Mouse (Mus musculus) embryonic facial prominence, embryonic 12.5 days (tissue): ENCODE results near the gene Ppt2. TPM values are rescaled to one million over a fixed set of nuclear protein-coding genes. Genes with fewer than 3 reads are reported as not detected.

Source experiments
- ATAC-seq: fragments of 200-750 bp; cut with Nextera tagmentation; 2 replicates; pipeline ENCODE4 v1.8.0; 2017; ENCODE audit not compliant: insufficient number of reproducible peaks, insufficient read depth, low FRiP score, low TSS enrichment
- H3K27ac ChIP-seq: fragments of 300-500 bp; sonication (generic); 2 replicates; pipeline ENCODE4 v1.5.1; 2016; ENCODE audit warnings: mild to moderate bottlenecking
- H3K27me3 ChIP-seq: fragments of 300-500 bp; sonication (generic); 2 replicates; pipeline ENCODE4 v1.6.1; 2016; ENCODE audit warnings: mild to moderate bottlenecking, moderate library complexity
- H3K36me3 ChIP-seq: fragments of 300-500 bp; sonication (generic); 2 replicates; pipeline ENCODE4 v1.6.1; 2016; ENCODE audit warnings: mild to moderate bottlenecking
- H3K4me1 ChIP-seq: fragments of 300-500 bp; sonication (generic); 2 replicates; pipeline ENCODE4 v1.6.1; 2016
- H3K4me2 ChIP-seq: fragments of 300-500 bp; sonication (generic); replicated peaks from 2 replicates; pipeline ENCODE4 v1.6.1; 2016; ENCODE audit warnings: mild to moderate bottlenecking, moderate library complexity
- H3K4me3 ChIP-seq: fragments of 300-500 bp; sonication (generic); 2 replicates; pipeline ENCODE4 v1.5.1; 2016; ENCODE audit warnings: mild to moderate bottlenecking
- H3K9ac ChIP-seq: fragments of 300-500 bp; sonication (generic); 2 replicates; pipeline ENCODE4 v1.6.1; 2016; ENCODE audit warnings: mild to moderate bottlenecking, moderate library complexity
- H3K9me3 ChIP-seq: fragments of 300-500 bp; sonication (generic); 2 replicates; pipeline ENCODE4 v1.6.1; 2016; ENCODE audit warnings: mild to moderate bottlenecking, moderate library complexity
- WGBS: fragments of 180-500 bp; shearing (Covaris S2); methylation state at CpG from one replicate; pipeline ENCODE4 v1.1.7; 2016; 5-methylcytosine and 5-hydroxymethylcytosine counted together
- polyA plus RNA-seq: library from polyadenylated mRNA; unstranded; fragments of >200 nt; fragmentation: Nextera tagmentation; extraction: Ambion mirVana; gene quantifications from 2 replicates; pipeline ENCODE4 v1.2.1, GENCODE M21; 2016

Ppt2 gene
- polyA plus RNA-seq, 1 experiment from 2014 or later = 18.0 TPM

DNA sequence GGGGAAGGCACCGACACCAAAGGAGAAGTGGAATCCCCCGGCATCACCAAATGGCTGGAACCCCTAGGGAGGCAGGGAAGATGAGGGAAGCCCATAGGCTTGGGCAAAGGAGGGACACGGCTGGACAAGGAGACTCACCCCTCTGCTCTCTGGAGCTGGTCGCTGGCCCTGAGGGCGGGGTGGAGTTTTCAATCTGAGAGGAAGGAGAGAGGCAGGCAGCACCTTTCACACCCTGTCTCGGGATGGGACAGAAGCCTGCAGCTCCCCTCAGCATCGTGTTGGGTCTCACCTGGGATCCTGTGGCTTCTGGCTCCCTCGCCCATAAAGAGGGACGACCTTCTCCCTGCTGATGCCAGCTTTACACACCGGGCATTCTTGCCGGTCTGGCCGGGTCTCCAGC lies 26.5 kb downstream of the Ppt2 start:
- H3K27ac ChIP-seq = no peak overlapping the region
- peaks cover 42% of the 10 kb centered on the region for H3K4me1 ChIP-seq
- 88% methylated on average over 12 of the region's 12 CpGs for WGBS
- H3K9ac ChIP-seq = 0 out of 2 replicates have a peak overlapping the region, but pooled peaks have one; percentile 19
- no peak for ATAC-seq
- no peak overlapping the region for H3K4me2 ChIP-seq
- H3K27me3 ChIP-seq = no peaks in the 10 kb centered on the region
- no peaks in the 10 kb centered on the region for H3K9me3 ChIP-seq
- peaks cover 16% of the 10 kb centered on the region for H3K36me3 ChIP-seq
- H3K4me3 ChIP-seq = no peak overlapping the region

DNA sequence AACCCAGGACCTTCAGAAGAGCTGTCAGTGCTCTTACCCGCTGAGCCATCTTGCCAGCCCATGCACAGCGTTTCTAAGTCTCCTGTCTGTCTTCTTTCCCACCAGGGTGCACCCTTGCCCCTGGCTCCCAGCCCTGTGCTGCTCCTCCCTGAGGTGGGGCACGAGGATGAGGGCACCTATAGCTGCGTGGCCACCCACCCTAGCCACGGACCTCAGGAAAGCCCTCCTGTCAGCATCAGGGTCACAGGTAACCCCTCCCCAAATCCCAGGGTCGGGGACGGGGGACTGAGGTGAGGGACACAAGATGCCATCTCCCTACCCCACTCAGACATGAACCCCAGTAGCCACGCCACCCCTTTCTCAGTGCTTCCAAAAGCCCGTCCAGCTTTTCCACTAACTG lies 28.4 kb downstream of the Ppt2 start:
- Histone ChIP-seq H3K4me3 (no peak overlapping the region), H3K27ac (no peak overlapping the region), H3K4me2 (no peak overlapping the region), H3K4me1 (peaks cover 44% of the 10 kb centered on the region), H3K9ac (no peak overlapping the region), H3K36me3 (peaks cover 34% of the 10 kb centered on the region), H3K27me3 (no peaks in the 10 kb centered on the region), H3K9me3 (no peaks in the 10 kb centered on the region)
- 77% methylated on average over 9 of the region's 9 CpGs for WGBS
- no peak for ATAC-seq

DNA sequence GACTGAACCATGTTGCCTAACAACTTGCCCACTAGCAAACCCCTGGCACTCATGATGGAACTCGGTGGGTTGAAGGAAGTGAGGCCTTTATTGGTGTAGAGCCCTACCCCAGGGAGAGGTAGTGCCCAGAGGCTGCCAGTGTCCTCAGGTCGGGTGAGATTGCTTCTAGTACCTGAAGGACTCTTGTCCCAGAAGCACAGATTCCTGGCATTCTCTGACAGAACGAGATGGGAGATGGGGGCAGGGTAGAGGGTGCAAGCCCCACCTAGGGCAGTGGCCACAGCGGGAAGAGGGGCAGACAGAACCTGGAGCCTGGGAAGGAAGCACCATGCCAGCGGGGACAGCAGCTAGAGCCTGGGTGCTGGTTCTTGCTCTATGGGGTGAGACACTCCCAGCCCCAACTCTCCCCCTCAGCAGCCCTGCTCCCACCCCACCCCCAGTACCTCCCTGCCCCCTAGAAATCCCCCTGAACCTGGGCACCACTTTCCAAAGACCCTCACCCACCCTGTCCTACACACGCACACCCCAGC lies 30.7 kb downstream of the Ppt2 start, which contains the start of gene Ager:
Gene Ager, plus strand, starts transcription at position 297 of the 530 bp plus-strand sequence.
- Histone ChIP-seq H3K9ac (no peak within 1 kb of the TSS), H3K27ac (0 out of 2 replicates have a peak within 1 kb of the TSS, but pooled peaks have one; percentile 54), H3K4me3 (0 out of 2 replicates have a peak within 1 kb of the TSS, but pooled peaks have one; percentile 2), H3K9me3 (no peaks in the 10 kb centered on the region), H3K27me3 (no peaks in the 10 kb centered on the region), H3K4me1 (peaks cover 52% of the 10 kb centered on the region), H3K4me2 (no peak within 1 kb of the TSS), H3K36me3 (peaks cover 44% of the 10 kb centered on the region)
- 21% methylated on average over 6 of the region's 6 CpGs for WGBS
- no peak for ATAC-seq

DNA sequence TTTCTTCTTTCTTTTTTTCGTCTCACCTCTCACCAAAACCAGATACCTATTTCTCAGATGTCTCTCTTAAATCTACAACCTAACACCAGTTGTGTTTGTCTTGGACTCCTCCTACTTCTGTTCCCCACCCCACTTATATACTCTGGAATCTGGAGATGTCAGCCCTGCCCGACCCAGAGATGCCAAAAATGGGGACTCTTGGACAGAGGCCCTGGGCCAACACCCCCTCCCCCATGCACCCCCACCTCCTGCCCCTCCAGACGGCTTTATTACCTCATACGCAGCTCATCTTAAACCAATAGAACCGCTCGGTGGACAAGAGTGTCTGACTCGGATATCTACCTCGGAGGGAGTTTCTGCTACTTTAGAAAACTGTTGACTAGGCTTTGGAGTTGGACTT lies 32.2 kb downstream of the Ppt2 start:
- WGBS = 76% methylated on average over 8 of the region's 8 CpGs
- Histone ChIP-seq H3K9ac (no peak overlapping the region), H3K27ac (no peak overlapping the region), H3K4me1 (peaks cover 50% of the 10 kb centered on the region), H3K36me3 (peaks cover 35% of the 10 kb centered on the region), H3K9me3 (no peaks in the 10 kb centered on the region), H3K27me3 (no peaks in the 10 kb centered on the region), H3K4me2 (no peak overlapping the region), H3K4me3 (no peak overlapping the region)
- ATAC-seq = no peak

DNA sequence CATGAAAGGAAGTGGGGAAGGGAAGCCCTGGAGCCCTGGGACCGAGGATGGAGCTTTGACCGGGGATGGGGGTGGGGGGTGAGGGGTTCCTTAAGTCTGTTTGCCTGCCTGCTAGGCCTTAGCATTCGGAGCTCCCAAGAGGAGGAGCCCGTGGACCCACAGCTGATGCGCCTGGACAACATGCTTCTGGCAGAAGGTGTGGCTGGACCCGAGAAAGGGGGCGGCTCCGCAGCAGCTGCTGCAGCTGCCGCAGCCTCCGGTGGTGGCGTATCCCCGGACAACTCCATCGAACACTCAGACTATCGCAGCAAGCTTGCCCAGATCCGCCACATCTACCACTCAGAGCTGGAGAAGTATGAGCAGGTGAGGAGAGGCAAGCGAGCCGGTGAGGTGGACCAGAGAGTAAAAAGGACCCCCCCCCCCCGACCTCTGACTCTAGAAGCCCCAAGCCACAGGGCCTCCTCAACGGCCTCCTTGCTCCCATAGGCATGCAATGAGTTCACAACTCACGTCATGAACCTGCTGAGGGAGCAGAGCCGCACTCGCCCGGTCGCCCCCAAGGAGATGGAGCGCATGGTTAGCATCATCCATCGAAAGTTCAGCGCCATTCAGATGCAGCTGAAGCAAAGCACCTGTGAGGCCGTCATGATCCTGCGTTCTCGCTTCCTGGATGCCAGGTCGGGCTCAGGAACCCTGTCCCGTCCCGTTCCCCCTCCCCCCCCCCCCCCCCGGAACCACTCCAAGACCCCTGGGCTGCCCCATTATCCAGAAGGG lies 34.4 kb downstream of the Ppt2 start:
- Histone ChIP-seq H3K4me3 (peak overlapping the region; percentile 83), H3K36me3 (peaks cover 27% of the 10 kb centered on the region), H3K4me2 (peak overlapping the region; percentile 97), H3K27me3 (no peaks in the 10 kb centered on the region), H3K4me1 (peaks cover 72% of the 10 kb centered on the region), H3K9ac (peak overlapping the region; percentile 99), H3K9me3 (no peaks in the 10 kb centered on the region), H3K27ac (peak overlapping the region; percentile 99)
- no peak for ATAC-seq
- 41% methylated on average over 34 of the region's 34 CpGs for WGBS

DNA sequence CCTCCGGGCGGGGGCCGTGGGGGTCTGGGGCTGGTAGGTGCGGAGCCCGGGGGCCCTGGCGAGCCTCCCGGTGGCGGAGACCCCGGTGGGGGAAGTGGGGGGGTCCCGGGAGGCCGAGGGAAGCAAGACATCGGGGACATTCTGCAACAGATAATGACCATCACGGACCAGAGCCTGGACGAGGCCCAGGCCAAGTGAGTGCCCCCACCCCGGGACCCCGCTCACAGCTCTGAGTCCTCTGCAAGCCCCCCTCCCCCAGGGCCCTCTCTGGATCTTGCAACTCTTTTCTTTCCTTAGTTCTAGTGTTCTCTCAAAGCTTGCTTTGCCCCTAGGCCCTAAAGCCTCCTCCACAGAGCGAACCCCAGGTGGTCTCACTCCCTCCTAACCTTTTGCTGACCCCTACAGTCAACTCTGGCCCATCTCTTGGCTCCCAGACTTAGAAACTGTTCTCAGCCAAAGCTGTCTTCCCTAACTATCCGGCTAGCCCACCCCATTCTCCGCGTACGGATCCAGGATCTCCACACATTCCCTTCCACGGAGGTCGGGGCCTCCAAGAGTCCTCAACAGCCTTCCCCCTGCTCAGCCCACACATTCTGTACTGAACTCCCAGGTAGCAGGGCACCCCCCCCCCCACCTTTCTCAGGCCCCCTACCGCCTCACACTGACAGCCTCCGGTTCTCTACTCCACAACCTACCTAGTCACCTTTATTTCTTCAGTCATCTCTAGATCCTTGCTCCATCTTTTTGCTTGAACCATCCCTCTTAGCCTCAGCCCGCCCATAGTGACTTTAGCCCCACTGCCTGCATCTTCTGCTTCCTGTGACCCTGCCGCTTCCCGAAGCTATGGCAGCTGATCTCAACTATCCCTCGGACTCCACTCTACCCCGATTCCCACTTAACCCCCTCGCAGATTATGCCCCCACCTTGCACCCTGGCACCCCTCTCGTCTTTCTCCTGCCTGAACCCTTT lies 35.4 kb downstream of the Ppt2 start:
- under 1% methylated on average over 32 of the region's 32 CpGs for WGBS
- H3K27ac ChIP-seq = peak overlapping the region; percentile 99
- H3K9me3 ChIP-seq = no peaks in the 10 kb centered on the region
- H3K36me3 ChIP-seq = peaks cover 27% of the 10 kb centered on the region
- no peaks in the 10 kb centered on the region for H3K27me3 ChIP-seq
- H3K9ac ChIP-seq = peak overlapping the region; percentile 99
- ATAC-seq = no peak
- H3K4me3 ChIP-seq = peak overlapping the region; percentile 83
- H3K4me2 ChIP-seq = peak overlapping the region; percentile 97
- peaks cover 73% of the 10 kb centered on the region for H3K4me1 ChIP-seq

DNA sequence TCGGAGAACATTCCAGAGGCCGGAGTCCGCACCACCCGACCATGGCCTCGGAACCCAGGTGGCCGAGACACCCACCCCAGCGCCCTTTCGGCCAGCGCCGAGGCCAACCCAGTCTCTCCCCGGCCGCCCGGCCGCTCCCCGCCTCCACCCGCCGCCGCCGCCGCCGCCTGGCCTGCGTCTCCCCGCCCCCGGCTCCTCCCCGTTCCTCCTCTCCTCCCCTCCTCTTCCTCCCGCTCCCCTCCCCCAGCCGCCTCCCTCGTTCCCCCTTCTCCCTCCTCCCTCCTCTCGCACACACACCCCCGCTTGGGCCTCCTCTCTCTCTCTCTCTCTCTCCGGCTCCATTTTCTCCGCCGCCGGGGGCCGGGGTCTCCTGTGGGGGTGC lies 36.3 kb downstream of the Ppt2 start:
- WGBS = under 1% methylated on average over 31 of the region's 35 CpGs
- peak overlapping the region; percentile 97 for H3K4me2 ChIP-seq
- no peaks in the 10 kb centered on the region for H3K9me3 ChIP-seq
- H3K4me1 ChIP-seq = peaks cover 67% of the 10 kb centered on the region
- H3K27ac ChIP-seq = peak overlapping the region; percentile 99
- ATAC-seq = no peak
- peaks cover 27% of the 10 kb centered on the region for H3K36me3 ChIP-seq
- peak overlapping the region; percentile 99 for H3K9ac ChIP-seq
- H3K4me3 ChIP-seq = peak overlapping the region; percentile 83
- H3K27me3 ChIP-seq = no peaks in the 10 kb centered on the region

DNA sequence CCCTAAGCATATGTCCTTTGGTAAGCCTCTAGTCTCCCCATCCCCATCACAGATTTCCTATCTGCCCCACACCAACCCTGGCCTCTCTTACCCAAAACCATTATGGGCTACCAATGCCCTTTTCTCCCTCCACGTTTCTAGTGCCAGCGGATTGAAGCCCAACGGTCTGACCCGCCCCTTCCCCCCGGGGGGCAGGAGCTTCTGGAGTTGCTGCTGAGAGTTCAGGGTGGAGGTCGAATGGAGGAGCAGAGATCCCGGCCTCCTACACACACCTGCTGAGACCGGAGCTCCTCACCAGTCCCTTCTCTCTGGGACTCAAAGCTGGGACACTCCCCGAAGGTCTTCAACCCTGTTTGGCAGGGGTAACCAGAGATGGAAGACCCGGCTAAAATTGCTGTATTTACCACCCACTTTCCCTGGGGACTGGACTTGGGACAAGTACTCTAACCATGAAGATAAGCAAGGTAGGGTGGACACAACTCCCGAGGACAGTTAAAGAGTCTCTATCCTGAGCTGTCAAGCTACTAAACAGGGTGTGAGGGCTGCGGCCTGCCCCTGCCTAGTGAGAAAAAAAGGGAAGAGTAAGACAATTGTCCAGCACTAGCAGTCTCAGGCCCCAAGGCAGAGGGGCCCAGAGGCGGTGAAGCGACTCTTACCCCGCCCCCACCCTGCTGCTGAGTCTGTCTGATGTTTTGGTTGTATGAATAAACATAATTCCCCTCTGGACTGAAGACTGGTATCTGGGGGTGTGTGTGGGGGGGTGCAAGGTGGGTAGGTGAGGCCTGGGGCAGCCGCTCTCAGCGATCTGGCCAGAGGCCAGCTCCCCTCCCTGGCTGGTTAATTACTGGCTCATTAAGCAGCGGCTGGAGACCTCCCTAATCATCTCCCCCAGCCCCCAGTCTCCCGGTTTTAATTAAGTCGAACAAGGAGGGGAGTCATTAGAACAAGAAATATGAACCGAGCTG lies 37.0 kb downstream of the Ppt2 start, which contains the start of gene Pbx2:
Gene Pbx2, plus strand, starts transcription at position 238 of the 965 bp plus-strand sequence.
- Histone ChIP-seq H3K4me3 (peak within 1 kb of the TSS; percentile 83), H3K4me2 (peak within 1 kb of the TSS; percentile 97), H3K4me1 (peaks cover 63% of the 10 kb centered on the region), H3K27ac (peak within 1 kb of the TSS; percentile 99), H3K36me3 (peaks cover 24% of the 10 kb centered on the region), H3K9ac (peak within 1 kb of the TSS; percentile 99), H3K27me3 (no peaks in the 10 kb centered on the region), H3K9me3 (no peaks in the 10 kb centered on the region)
- ATAC-seq = 0 out of 2 replicates have a peak, but pooled peaks have one; percentile 9
- WGBS = 2% methylated on average over 21 of the region's 21 CpGs

DNA sequence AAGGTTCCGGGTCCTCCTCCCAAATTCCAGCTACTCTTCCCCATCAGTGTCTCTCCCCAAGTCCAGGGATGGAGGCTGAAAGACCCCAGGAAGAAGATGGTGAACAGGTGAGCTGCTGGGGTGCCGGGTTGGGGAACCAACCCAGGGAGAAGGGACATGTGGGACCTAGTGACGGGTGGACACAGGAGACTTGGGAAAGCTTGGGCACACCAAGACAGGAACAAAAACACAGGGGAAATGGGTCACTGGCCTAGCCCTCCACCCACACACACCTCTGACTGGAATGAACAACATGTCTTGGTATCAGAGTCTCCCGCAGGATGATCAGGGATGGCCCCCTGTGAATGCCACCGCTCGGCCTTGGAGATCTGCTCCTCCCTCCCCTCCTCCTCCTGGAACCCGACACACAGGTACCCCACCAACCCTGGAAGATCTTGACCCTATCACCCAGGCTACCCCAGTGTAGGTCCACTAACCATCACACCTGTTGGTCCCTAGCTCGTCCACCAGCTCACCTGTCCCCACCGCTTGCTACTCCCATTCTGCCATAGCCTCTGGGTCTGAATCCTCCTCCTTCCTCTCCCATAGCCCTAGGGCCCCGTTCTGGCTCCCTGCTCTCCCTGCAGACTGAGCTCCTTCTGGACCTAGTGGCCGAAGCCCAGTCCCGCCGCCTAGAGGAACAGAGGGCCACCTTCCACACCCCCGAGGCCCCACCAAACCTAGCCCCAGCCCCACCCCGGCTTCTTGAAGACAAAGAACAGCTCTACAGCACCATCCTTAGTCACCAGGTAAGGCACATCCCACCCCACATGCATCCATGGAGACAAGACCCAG lies 37.9 kb downstream of the Ppt2 start:
- WGBS = 64% methylated on average over 15 of the region's 15 CpGs
- Histone ChIP-seq H3K9ac (peak overlapping the region; percentile 24; the same call in 1 of the 2 replicates), H3K4me3 (no peak overlapping the region), H3K36me3 (peaks cover 15% of the 10 kb centered on the region), H3K9me3 (no peaks in the 10 kb centered on the region), H3K27me3 (no peaks in the 10 kb centered on the region), H3K4me1 (peaks cover 67% of the 10 kb centered on the region), H3K4me2 (peak overlapping the region; percentile 20), H3K27ac (peak overlapping the region; percentile 99)
- ATAC-seq = no peak

DNA sequence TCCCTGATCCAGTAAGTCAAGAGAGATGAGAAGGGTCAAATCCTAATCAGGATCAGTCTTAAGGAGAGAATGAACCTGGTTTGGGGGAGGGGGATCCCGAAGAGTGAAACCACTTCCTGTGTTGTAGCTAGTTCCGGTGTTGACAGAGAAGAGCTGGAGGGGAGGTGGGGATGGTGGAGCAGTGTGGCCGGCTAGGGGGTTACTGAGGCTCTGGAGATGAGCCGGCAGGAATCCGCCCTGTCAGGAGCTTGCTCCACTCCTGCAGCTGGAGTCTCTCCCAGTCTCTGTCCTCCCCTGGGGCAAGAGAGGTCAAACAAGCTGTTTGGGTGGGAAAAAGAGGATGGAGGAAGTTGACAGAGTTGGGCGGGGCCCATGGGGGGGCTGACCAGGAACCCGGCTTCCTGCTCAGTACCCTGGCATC lies 38.6 kb downstream of the Ppt2 start, which contains the start of gene Gpsm3:
Gene Gpsm3, plus strand, starts transcription at position 126 of the 421 bp plus-strand sequence.
- peak within 1 kb of the TSS; percentile 99 for H3K27ac ChIP-seq
- no peak within 1 kb of the TSS for H3K4me3 ChIP-seq
- H3K4me2 ChIP-seq = peak within 1 kb of the TSS; percentile 20
- H3K4me1 ChIP-seq = peaks cover 60% of the 10 kb centered on the region
- H3K36me3 ChIP-seq = peaks cover 8% of the 10 kb centered on the region
- no peaks in the 10 kb centered on the region for H3K9me3 ChIP-seq
- 8% methylated on average over 5 of the region's 7 CpGs for WGBS
- no peaks in the 10 kb centered on the region for H3K27me3 ChIP-seq
- H3K9ac ChIP-seq = peak within 1 kb of the TSS; percentile 31; the same call in 1 of the 2 replicates
- no peak for ATAC-seq
